Mouse (Mus musculus): ENCODE measurements around the gene Thbs4.

Gene Thbs4

GRCm38 (mm10) chr13:92712619-92713018, 82.0 kb downstream of the Thbs4 start:
- DNase-seq (ENCODE audit: low read depth) = no peak

DNA sequence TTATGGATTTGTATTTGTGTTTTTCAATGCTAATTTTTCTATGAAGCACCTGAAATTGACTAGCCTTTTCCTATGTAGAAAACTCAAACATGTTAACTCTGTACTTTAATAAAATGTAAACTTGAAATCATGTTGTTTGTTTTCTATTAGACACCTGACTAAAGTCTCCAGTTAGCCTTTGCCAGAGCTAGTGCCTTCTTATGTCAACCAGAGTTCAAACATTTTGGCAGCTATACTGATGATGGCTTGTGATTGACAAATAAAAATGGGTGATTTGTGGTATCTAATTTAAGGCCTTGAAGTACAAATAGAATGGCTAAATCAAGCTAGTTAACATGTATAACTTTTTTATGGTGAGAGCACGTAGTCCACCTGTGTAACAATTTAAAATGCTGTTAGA, 82.8 kb downstream of the Thbs4 start:
- no peak for DNase-seq (ENCODE audit: low read depth)

DNA sequence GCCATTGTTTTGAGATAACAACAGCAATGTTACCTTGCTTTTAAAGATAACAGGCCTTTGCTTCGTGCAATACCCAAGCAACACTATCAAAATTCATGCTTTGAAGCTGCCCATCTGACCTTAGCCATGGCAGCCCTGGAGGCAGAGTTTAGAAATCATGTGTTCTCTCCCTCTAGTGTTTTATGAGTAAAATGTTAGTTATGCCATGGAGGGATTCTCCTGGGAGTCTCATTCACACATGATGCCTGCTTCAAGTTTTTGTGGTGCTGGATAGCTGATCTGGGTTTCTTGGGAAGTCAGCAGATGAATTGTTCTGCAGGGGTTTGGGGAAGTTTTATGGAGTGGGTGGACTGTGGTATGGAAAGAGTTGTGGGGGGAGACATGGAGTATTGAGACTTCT, 84.3 kb downstream of the Thbs4 start:
- peak; percentile 66 for DNase-seq (ENCODE audit: low read depth)

DNA sequence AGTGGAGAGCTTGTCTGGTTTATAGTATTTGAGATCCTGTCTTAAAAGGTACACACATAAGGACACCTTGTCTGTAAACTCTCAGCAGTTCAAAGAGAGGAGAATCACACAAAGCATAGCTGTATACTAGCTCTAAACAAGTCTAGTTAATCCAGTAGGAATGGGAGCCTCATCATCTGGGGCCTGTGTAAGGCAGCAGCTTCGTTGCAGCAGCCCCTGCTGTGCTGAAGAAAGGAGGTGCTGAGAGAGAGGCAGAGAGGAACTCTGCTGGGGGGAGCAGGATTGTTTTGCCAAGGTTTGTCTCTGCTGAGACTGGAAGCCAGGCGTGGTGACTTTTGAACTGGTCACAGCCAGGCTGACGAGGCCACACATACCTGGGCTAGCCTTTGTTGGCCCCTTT, 85.1 kb downstream of the Thbs4 start:
- no peak for DNase-seq (ENCODE audit: low read depth)

- no peak for DNase-seq (ENCODE audit: low read depth)
These were observed 86.2 kb downstream of the Thbs4 start for GRCm38 (mm10) chr13:92708466-92708865.

- DNase-seq (ENCODE audit: low read depth) = no peak
These were observed 86.7 kb downstream of the Thbs4 start for GRCm38 (mm10) chr13:92707941-92708340.

DNA sequence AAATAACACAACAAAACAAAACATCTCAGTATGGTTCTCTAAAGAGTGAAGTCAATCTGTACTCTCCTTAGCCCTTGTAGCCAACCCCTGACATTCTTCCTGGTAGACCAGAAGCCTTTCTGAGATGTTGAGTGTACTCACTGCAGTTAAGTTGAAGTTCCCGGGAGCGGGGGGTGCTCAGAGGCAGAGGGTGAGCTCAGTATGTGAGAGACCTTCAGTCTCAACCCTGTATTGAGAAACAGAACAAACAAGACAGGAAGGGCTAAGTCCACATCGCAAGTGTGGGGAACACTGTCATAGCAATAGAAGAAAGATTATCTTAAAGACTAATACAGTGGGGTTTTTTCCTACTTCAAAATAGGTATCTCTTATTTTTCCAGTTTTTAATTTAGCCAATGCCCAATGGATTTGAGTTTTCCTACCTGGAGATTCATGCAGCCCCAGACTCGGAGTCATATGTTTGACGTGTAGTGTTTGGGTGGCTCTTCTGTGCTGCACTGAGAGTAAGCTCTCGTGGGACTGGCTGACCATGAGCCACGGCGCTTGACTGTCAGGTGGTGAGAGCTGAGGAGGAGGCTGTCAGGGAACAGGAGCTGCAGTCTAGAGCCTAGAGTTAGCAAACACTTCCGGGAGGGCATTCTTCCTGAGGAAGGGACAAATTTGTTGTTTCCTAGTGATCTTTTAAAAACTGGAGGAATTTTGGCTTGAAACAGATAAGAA, 88.1 kb downstream of the Thbs4 start:
- DNase-seq (ENCODE audit: low read depth) = no peak

GRCm38 (mm10) chr13:92705016-92705535, 89.5 kb downstream of the Thbs4 start:
- no peak for DNase-seq (ENCODE audit: low read depth)

DNA sequence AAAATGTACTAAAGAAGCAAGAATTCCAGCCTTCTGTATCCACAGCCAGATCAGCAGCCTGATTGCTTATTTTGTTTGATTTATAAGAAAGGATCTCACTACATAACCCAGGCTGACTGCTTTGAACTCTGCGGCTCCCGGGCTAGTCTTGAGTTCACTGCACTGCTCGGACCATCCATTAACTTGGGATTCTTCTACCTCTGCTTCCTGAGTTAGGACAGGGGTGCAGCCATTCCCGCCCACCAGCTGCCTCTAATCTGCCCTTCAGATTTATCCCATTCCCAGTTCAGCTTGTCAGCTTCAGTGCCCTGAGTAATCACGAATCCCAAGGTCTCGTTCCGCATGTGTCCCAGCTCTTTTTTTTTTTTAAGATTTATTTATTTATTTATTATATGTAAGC, 90.4 kb downstream of the Thbs4 start:
- DNase-seq (ENCODE audit: low read depth) = no peak

DNA sequence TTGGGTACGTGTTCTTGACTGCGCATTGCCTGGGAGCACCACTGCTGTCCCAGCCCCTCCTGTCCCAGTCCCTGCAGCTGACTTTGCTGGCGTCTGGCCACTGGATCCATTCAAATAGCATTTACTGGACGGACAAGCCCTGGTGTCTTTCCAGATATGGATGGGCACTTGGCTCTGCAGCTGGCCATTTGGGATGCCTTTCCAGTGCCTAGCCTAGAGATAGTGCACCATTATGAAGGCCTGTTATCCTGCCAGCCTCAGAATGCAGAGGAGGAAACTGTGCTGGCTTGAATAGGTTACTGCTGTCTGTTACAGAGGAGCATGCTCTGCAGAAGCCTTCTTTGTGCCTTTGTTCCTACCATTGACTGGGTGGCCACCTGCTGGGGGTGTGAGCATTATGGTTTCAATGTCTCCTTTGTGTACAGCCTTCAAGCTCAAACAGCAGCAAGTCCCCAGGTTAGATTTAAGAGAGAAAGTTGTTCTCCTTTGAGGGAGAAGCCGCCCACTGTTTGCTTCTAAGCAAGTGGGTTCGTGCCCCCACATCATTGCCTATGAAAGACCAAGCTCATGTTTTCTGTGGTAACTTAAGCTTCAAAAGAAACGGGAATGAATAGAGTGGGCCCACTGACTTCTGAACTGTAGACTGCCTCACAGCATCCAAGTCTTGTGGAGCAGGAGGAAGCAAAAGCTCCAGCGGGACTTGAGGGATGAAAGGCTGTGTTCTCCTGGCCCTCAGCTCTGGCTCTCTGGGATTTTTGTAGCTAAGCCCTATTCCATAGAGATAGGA, 91.2 kb downstream of the Thbs4 start:
- DNase-seq (ENCODE audit: low read depth) = no peak

- DNase-seq (ENCODE audit: low read depth) = no peak
These were observed 92.6 kb downstream of the Thbs4 start for GRCm38 (mm10) chr13:92702035-92702434.

All from NIH3T3 (cell line).